Mouse (Mus musculus): Measurements from ENCODE around the gene Mn1.

- no peak for TF ChIP-seq POLR2A (IDR thresholded peaks at IDR 0.05; ENCODE audit: extremely low read depth, insufficient read depth, low read length)
- TF ChIP-seq CTCF (IDR thresholded peaks at IDR 0.05; ENCODE audit: extremely low read depth, insufficient read depth, low read length), result 0 out of 2 replicates have a peak, but pooled peaks have one; percentile 21
These were observed 38.8 kb upstream of the Mn1 start for GRCm38 (mm10) chr5:111378126-111378993.

All from cortical plate, adult 2 months (tissue).